Mouse (Mus musculus) ES-Bruce4 (cell line): ENCODE data around the gene Lin7b.

ENCODE experiments used
- EP300 ChIP-seq: IDR thresholded peaks from 2 replicates; pipeline ENCODE4 v1.6.1; 2011; ENCODE audit warnings: low read depth, low read length; ENCODE audit not compliant: insufficient read depth
- POLR2A ChIP-seq: IDR thresholded peaks from one replicate; pipeline ENCODE4 v1.8.1; 2011; ENCODE audit warnings: low read length; ENCODE audit not compliant: insufficient read depth

- TF ChIP-seq POLR2A, result no peak
- no peak for TF ChIP-seq EP300
Observed at GRCm38 (mm10) chr7:45395129-45395541, 24.8 kb upstream of the Lin7b start.
